Mouse (Mus musculus) megakaryocyte-erythroid progenitor cell, adult 5-6 weeks (primary cell): ENCODE data around the gene Stmn3. TPM values are rescaled to one million over a fixed set of nuclear protein-coding genes. Genes with fewer than 3 reads are reported as not detected.

Experiments used
- ATAC-seq: replicated peaks from 2 replicates; pipeline ENCODE4 v1.8.0; 2016; ENCODE audit warnings: mild to moderate bottlenecking, inconsistent platforms; ENCODE audit not compliant: severe bottlenecking, poor library complexity, low FRiP score, low TSS enrichment
- total RNA-seq, 2 experiments: library from RNA; stranded (forward) in 1 of 2; stranded (reverse) in 1 of 2; fragments of 200-1000, 215-1000 nt in 1 of 2; fragments of >200 nt in 1 of 2; fragmentation: Nextera tagmentation in 1 of 2; gene quantifications; 2 replicates each; pipeline ENCODE4 v1.2.3; 2014 to 2017

Stmn3 gene
- total RNA-seq, 2 experiments from 2014 or later = not detected

DNA sequence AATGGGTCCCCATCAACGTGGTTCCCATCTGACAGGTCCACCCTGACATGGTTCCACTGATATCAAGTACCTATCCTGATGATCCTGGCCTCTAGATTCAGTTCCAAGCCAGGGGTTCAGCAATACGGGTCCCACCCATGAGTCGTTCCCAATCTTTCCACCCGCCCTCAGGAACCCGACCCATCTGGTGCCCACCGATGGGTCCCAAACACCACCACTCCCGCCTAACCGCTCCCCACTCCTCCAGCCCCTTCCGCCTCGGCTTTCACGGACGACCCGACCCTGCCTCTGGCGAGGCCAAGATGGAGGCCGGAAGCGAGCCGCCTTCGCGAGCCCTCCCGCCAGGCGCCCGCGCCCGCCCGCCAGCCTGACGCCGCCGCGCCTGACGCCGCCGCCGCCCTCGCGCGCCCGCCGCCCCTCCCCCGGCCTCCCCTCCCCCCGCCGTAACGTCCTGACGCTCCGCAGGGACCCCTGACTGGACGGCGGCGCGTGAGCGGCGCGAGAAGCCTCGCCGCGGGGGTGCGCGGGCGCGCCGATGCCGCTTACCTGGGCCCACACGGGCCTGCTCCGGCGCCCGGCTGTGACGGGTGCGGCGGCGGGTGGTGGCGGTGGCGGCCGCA lies 26.9 kb downstream of the Stmn3 start:
- peak; percentile 57 for ATAC-seq

DNA sequence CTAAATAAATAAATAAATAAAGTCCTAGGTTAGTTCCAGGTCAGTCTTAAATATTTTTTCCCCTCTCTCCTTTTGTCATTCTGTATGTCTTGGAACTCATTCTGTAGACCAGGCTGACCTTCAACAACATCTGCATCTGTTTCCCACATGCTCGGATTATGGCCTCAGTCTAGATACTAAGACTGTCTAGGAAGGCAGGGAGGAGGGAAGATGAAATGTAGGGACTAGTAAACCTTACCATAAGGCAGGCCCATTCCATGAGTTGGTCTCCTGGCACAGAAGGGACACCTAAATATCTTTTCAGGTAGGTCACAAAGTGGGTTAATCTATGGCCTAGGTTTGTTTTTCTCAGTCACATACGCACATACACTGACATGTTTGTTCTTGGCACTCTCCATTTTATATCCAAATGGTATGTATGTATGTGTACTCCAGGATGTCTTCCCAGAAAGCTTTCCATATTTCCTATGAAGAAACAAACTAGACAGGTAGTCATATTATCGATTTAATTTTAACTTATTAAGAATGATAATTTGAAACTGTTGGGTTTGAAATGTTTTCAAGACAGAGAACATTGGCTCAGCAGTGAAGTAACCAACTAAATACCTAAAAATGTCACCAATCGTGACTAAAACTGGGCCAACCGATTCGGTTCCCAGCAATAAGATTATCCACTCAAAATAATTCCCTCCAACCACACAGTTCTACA lies 27.5 kb downstream of the Stmn3 start:
- ATAC-seq = no peak

DNA sequence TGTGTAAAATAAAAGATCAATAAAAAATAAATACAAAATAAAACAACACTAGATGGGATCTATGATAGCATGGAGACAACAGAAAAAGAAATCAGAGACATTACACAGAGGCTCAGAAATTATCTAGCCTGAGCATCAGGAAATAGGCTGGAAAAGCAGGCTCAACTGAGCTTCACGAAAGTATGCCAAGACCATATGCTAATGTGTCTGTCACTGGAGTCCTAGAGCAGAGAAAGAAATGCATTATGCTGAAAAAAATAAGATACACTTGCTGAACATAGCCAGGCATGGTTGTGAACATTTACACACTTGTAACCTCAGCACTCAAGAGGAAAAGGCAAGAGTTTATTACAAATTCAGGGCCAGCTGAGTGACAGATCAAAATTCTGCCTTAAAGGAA lies 34.3 kb downstream of the Stmn3 start:
- ATAC-seq = no peak

DNA sequence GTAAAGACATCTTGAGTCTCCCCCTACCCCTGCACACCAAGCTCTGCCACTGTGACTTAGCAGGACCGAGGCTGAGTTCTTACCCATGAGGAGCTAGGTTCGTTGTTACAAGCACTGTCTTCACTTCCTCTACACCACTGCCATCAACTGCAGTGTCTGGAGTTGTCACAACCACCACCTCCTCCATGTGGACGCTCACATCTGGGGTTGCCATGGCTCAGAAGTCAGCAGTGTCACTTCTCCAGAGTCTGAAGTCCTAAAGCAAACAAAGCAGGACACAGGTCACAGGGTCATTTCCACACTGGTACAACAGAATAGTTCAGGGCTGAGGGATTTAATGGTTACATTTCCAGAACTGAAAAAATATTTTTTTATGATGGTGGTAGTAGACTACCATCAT lies 36.4 kb downstream of the Stmn3 start:
- no peak for ATAC-seq

DNA sequence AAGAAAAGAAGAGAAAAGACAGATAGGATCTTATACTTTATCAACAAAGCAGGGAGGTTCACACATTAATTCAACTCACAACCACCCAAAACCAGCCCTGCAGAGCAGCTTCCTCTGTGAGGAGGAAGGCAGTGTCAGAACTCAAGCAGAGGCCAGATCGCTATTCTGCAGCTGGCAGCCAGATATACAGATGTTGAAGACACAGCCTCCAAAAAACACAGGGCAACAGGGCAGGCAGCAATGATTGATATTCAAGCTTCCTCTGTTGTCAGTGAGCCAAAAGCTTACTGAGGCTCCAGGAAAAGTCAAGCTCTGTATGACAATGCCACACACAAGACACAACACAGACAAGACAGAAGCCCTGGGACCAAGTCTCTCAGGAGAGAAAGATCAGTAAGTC lies 37.5 kb downstream of the Stmn3 start:
- peak; percentile 61 for ATAC-seq

DNA sequence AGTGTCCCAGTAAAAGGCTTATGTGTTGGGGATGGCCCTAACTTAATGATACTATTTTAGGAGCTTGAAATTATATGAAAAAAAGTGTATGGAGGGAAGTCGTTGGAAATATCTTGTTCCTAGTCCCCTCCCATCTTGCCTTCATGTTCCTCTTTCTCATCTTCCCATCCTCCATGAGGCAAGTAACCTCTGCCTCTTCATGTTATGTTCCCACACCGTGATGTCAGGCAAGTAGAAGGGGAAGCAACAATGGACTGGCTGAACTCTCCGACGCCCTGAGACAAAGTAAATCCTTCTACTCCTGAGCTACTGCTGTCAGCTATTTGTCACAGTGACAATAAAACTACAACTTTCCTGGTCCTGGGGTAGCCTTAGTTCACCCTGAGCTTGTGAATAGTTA lies 39.7 kb downstream of the Stmn3 start:
- no peak for ATAC-seq

DNA sequence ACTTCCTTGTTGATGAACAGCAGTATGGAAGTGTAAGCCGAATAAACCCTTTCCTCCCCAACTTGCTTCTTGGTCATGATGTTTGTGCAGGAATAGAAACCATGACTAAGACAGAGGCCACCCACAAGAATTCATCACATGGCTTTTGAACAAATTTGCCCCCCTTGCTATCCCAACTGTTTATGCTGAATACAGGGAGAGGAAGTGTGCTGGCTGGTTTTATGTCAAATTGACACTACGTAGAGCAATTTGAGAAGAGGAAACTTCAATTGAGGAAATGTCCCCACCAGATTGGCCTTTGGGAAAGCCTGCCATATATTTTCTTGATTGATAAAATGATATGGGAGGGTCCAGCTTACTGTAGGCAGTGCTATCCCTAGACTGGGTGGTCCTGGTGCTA lies 40.5 kb downstream of the Stmn3 start:
- ATAC-seq = no peak

DNA sequence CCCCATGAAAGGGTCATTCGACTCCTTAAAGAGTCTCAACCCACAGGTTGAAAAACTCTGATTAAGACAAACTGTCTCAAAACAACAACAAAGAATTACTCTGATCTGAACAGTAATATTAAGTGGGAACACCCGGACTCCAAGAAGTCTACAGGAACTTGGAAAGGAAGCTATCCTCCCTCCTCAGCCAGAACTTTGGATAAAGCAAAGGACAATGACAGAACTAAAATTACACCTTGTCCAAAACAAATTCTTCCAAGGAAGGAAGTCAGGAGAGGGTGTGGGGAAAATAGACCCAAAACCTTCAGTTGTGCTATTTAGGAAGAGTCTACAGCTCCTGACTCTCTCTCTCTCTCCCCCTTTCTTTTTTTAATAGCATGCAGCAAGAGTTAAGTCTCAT lies 42.2 kb downstream of the Stmn3 start:
- no peak for ATAC-seq

DNA sequence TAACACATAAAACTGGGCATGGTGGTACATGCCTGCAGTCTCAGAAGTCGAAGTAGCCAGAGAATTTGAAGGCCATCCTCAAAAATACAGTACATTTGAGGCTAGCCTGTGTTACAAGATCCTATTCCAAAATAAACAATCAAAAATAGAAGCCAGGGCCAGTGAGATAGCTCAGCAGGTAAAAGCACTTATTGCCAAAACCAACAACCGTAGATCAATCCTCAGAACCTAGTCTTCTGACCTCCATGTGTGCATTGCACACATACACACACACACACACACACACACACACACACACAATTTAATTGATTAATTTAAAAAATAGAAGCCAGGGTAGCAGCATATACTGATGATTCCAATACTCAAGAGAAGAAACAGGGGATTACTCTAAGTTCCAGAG lies 47.5 kb downstream of the Stmn3 start:
- no peak for ATAC-seq

Other genes starting within 250 kb of the Stmn3 start
- gene Kcnq2, start 179.2 kb downstream of the Stmn3 start, total RNA-seq (2014; fragmentation: Nextera tagmentation) = not detected in 2 replicates
- not detected in 2 replicates for gene Kcnq2, start 179.2 kb downstream of the Stmn3 start, total RNA-seq (2017)
- not detected in 2 replicates for gene Eef1a2, start 157.5 kb downstream of the Stmn3 start, total RNA-seq (2014; fragmentation: Nextera tagmentation)
- gene Eef1a2, start 157.5 kb downstream of the Stmn3 start, total RNA-seq (2017) = not detected in 2 replicates
- gene Ppdpf, start 127.3 kb downstream of the Stmn3 start, total RNA-seq (2014; fragmentation: Nextera tagmentation) = 73.6 and 95.2 TPM in 2 replicates
- 67.4 and 68.6 TPM in 2 replicates for gene Ppdpf, start 127.3 kb downstream of the Stmn3 start, total RNA-seq (2017)
- not detected in 2 replicates for gene Ptk6, start 111.7 kb downstream of the Stmn3 start, total RNA-seq (2014; fragmentation: Nextera tagmentation)
- gene Ptk6, start 111.7 kb downstream of the Stmn3 start, total RNA-seq (2017) = not detected in 2 replicates
- gene Srms, start 101.3 kb downstream of the Stmn3 start, total RNA-seq (2014; fragmentation: Nextera tagmentation) = not detected in 2 replicates
- not detected in 2 replicates for gene Srms, start 101.3 kb downstream of the Stmn3 start, total RNA-seq (2017)
- not detected in 2 replicates for gene Fndc11, start 94.5 kb downstream of the Stmn3 start, total RNA-seq (2014; fragmentation: Nextera tagmentation)
- gene Fndc11, start 94.5 kb downstream of the Stmn3 start, total RNA-seq (2017) = not detected in 2 replicates
- 16.1 and 18.0 TPM in 2 replicates for gene Helz2, start 72.5 kb downstream of the Stmn3 start, total RNA-seq (2014; fragmentation: Nextera tagmentation)
- 4.9 and 5.4 TPM in 2 replicates for gene Helz2, start 72.5 kb downstream of the Stmn3 start, total RNA-seq (2017)
- 20.7 and 21.3 TPM in 2 replicates for gene Gmeb2, start 26.5 kb downstream of the Stmn3 start, total RNA-seq (2014; fragmentation: Nextera tagmentation)
- 8.5 and 9.4 TPM in 2 replicates for gene Gmeb2, start 26.5 kb downstream of the Stmn3 start, total RNA-seq (2017)
- gene Rtel1, start 5.2 kb upstream of the Stmn3 start, total RNA-seq (2014; fragmentation: Nextera tagmentation) = 110 and 144 TPM in 2 replicates
- gene Rtel1, start 5.2 kb upstream of the Stmn3 start, total RNA-seq (2017) = 45.6 and 78.9 TPM in 2 replicates
- gene Zgpat, start 50.4 kb upstream of the Stmn3 start, total RNA-seq (2014; fragmentation: Nextera tagmentation) = 20.3 and 25.2 TPM in 2 replicates
- 26.2 and 45.0 TPM in 2 replicates for gene Zgpat, start 50.4 kb upstream of the Stmn3 start, total RNA-seq (2017)
- gene Arfrp1, start 50.9 kb upstream of the Stmn3 start, total RNA-seq (2014; fragmentation: Nextera tagmentation) = 53.3 and 66.5 TPM in 2 replicates
- gene Arfrp1, start 50.9 kb upstream of the Stmn3 start, total RNA-seq (2017) = 52.8 and 72.9 TPM in 2 replicates
- gene Lime1, start 65.6 kb upstream of the Stmn3 start, total RNA-seq (2014; fragmentation: Nextera tagmentation) = 31.0 and 50.4 TPM in 2 replicates
- gene Lime1, start 65.6 kb upstream of the Stmn3 start, total RNA-seq (2017) = 19.8 and 26.8 TPM in 2 replicates
- gene Zbtb46, start 144.9 kb upstream of the Stmn3 start, total RNA-seq (2014; fragmentation: Nextera tagmentation) = 22.8 and 38.7 TPM in 2 replicates
- 22.3 and 33.5 TPM in 2 replicates for gene Zbtb46, start 144.9 kb upstream of the Stmn3 start, total RNA-seq (2017)
- not detected in 2 replicates for gene Abhd16b, start 178.7 kb upstream of the Stmn3 start, total RNA-seq (2014; fragmentation: Nextera tagmentation)
- not detected in 2 replicates for gene Abhd16b, start 178.7 kb upstream of the Stmn3 start, total RNA-seq (2017)
- 65.2 and 70.9 TPM in 2 replicates for gene Tpd52l2, start 182.6 kb upstream of the Stmn3 start, total RNA-seq (2014; fragmentation: Nextera tagmentation)
- 106 and 151 TPM in 2 replicates for gene Tpd52l2, start 182.6 kb upstream of the Stmn3 start, total RNA-seq (2017)
- gene Dnajc5, start 206.0 kb upstream of the Stmn3 start, total RNA-seq (2014; fragmentation: Nextera tagmentation) = 38.6 and 48.6 TPM in 2 replicates
- 34.9 and 38.1 TPM in 2 replicates for gene Dnajc5, start 206.0 kb upstream of the Stmn3 start, total RNA-seq (2017)